In the genomic region with DNA sequence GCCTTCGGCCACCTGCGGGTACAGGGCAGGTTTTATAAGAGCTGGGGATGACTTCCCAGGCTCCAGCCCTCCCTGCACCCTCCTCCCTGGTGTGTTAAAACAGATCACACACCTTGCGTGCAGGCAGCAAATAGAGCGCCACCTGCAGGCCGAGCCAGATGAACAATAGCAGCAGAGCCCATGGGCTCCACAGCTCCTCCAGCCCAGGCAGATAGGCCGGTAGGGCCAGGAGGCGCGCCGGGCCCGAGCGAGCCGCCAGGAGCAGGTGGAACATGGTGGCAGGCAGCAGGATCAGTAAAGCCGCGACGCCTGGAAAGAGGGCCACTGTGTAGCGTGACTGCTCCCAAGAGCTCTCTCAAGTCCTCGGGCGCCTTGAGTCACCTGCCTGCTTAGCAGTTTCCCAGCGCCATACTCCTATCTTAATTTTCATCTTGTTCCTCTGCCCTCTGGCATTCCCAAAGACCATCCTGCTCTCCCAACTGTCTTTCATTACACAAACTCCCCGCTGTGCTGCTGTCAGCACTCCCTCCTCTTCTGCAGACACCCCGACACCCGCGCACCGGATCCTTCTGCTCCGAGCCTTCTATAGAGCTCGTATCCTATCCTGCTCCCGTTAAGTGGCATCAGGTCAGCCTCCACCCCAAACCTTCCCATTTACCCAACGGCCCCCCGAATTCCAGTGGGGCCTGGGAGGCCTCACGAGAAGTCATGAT, we compare ENCODE assay signal across 8 mouse cellular contexts. TPM values are rescaled to one million over a fixed set of nuclear protein-coding genes. Genes with fewer than 3 reads are reported as not detected.
DNase-seq lines count a peak whose midpoint lies in the region; ATAC-seq and TF ChIP-seq lines count a peak whose summit lies in the region.

No protein-coding gene starts in this region.

- H3K9me3 ChIP-seq in forebrain, embryonic 10.5 days, result no peaks in the 10 kb centered on the region
- H3K9me3 ChIP-seq in heart, embryonic 16.5 days (replicated peaks; ENCODE audit: control insufficient read depth, low read length), result no peaks in the 10 kb centered on the region
- no peaks in the 10 kb centered on the region for H3K9me3 ChIP-seq in liver, embryonic 16.5 days (replicated peaks; ENCODE audit: control insufficient read depth, low read length)
- H3K9me3 ChIP-seq in neural tube, embryonic 11.5 days (ENCODE audit: control insufficient read depth, low read length), result no peaks in the 10 kb centered on the region

- peak; percentile 33 for ATAC-seq in heart, embryonic 16.5 days (replicated peaks; ENCODE audit: extremely low read depth, insufficient read depth, low FRiP score)
- peak; percentile 64 for ATAC-seq in liver, embryonic 16.5 days (ENCODE audit: low read depth)
- peak; percentile 56 for ATAC-seq in neural tube, embryonic 11.5 days (ENCODE audit: insufficient read depth, low FRiP score, low TSS enrichment)

- H3K27ac ChIP-seq in forebrain, embryonic 10.5 days, result peak overlapping the region; percentile 89
- peak overlapping the region; percentile 21 for H3K27ac ChIP-seq in heart, embryonic 16.5 days (ENCODE audit: low read length)
- peak overlapping the region; percentile 70 for H3K27ac ChIP-seq in liver, embryonic 16.5 days (ENCODE audit: low read length)
- H3K27ac ChIP-seq in neural tube, embryonic 11.5 days (ENCODE audit: low read depth, low read length), result peak overlapping the region; percentile 83
- H3K27ac ChIP-seq in testis, adult 2 months (ENCODE audit: control insufficient read depth, insufficient read depth, low read depth, low read length), result no peak overlapping the region

- peak; percentile 81 for TF ChIP-seq CTCF in testis, adult 2 months (IDR thresholded peaks at IDR 0.05; ENCODE audit: control insufficient read depth, insufficient read depth, insufficient replicate concordance, low read depth, low read length)

- WGBS in forebrain, embryonic 10.5 days, result under 1% methylated on average over 30 of the region's 30 CpGs
- under 1% methylated on average over 30 of the region's 30 CpGs for WGBS in heart, embryonic 16.5 days
- WGBS in liver, embryonic 16.5 days (ENCODE audit: insufficient replicate concordance), result under 1% methylated on average over 30 of the region's 30 CpGs
- WGBS in neural tube, embryonic 11.5 days, result under 1% methylated on average over 30 of the region's 30 CpGs

- 0 out of 2 replicates have a peak, but pooled peaks cover 3% of the 10 kb centered on the region for H3K27me3 ChIP-seq in forebrain, embryonic 10.5 days (ENCODE audit: poor library complexity, severe bottlenecking)
- no peaks in the 10 kb centered on the region for H3K27me3 ChIP-seq in heart, embryonic 16.5 days (ENCODE audit: control insufficient read depth, insufficient read depth, low read length)
- no peaks in the 10 kb centered on the region for H3K27me3 ChIP-seq in liver, embryonic 16.5 days (ENCODE audit: control insufficient read depth, insufficient read depth, low read depth, low read length)
- no peaks in the 10 kb centered on the region for H3K27me3 ChIP-seq in neural tube, embryonic 11.5 days (ENCODE audit: control insufficient read depth, insufficient read depth, low read length)
- H3K27me3 ChIP-seq in testis, adult 2 months (ENCODE audit: control insufficient read depth, insufficient read depth, low read length), result no peaks in the 10 kb centered on the region

- peaks cover 51% of the 10 kb centered on the region for H3K36me3 ChIP-seq in forebrain, embryonic 10.5 days (replicated peaks)
- peaks cover 21% of the 10 kb centered on the region for H3K36me3 ChIP-seq in heart, embryonic 16.5 days (ENCODE audit: control insufficient read depth, insufficient read depth)
- no peaks in the 10 kb centered on the region; the same call in 1 of the 2 replicates for H3K36me3 ChIP-seq in liver, embryonic 16.5 days (ENCODE audit: control insufficient read depth, insufficient read depth)
- H3K36me3 ChIP-seq in neural tube, embryonic 11.5 days (ENCODE audit: control insufficient read depth, insufficient read depth, low read length), result no peaks in the 10 kb centered on the region; the same call in 1 of the 2 replicates
- H3K36me3 ChIP-seq in testis, adult 2 months (ENCODE audit: control insufficient read depth, insufficient read depth, low read length), result no peaks in the 10 kb centered on the region

- H3K4me3 ChIP-seq in forebrain, embryonic 10.5 days, result peak overlapping the region; percentile 70
- peak overlapping the region; percentile 54 for H3K4me3 ChIP-seq in heart, embryonic 16.5 days (ENCODE audit: low read length)
- H3K4me3 ChIP-seq in liver, embryonic 16.5 days (ENCODE audit: low read depth, low read length), result peak overlapping the region; percentile 66
- H3K4me3 ChIP-seq in neural tube, embryonic 11.5 days (ENCODE audit: low read depth, low read length), result peak overlapping the region; percentile 52
- H3K4me3 ChIP-seq in testis, adult 2 months (ENCODE audit: control insufficient read depth, low read depth, low read length), result peak overlapping the region; percentile 10

- TF ChIP-seq POLR2A in testis, adult 2 months (IDR thresholded peaks at IDR 0.05; ENCODE audit: control insufficient read depth, low read depth, low read length), result 0 out of 2 replicates have a peak, but pooled peaks have one; percentile 12

- peak overlapping the region; percentile 73 for H3K9ac ChIP-seq in heart, embryonic 16.5 days (ENCODE audit: low read length)
- H3K9ac ChIP-seq in liver, embryonic 16.5 days (ENCODE audit: low read depth, low read length), result peak overlapping the region; percentile 75
- peak overlapping the region; percentile 49 for H3K9ac ChIP-seq in neural tube, embryonic 11.5 days (ENCODE audit: low read length)

- peak; percentile 91 for DNase-seq in ES-CJ7 (ENCODE audit: low read depth, low spot score)
- peak; percentile 72 for DNase-seq in c-Kit-negative CD71-positive TER-119-positive erythroid progenitor cells, embryonic 14.5 days (ENCODE audit: low read depth, low spot score)
- peak; percentile 86 for DNase-seq in forebrain, embryonic 10.5 days (ENCODE audit: extremely low spot score, low spot score)
- DNase-seq in kidney, postnatal 36 days, result peak; percentile 85 to 94
- peak; percentile 88 for DNase-seq in neural tube, embryonic 11.5 days (ENCODE audit: low spot score)

- H3K4me2 ChIP-seq in heart, embryonic 16.5 days (ENCODE audit: low read depth, low read length), result peak overlapping the region; percentile 95
- peak overlapping the region; percentile 94 for H3K4me2 ChIP-seq in liver, embryonic 16.5 days (ENCODE audit: low read depth, low read length)
- peak overlapping the region; percentile 70 for H3K4me2 ChIP-seq in neural tube, embryonic 11.5 days (ENCODE audit: low read depth)

- H3K4me1 ChIP-seq in forebrain, embryonic 10.5 days, result peaks cover 45% of the 10 kb centered on the region
- peaks cover 23% of the 10 kb centered on the region for H3K4me1 ChIP-seq in heart, embryonic 16.5 days (ENCODE audit: control insufficient read depth, insufficient read depth, low read length)
- H3K4me1 ChIP-seq in liver, embryonic 16.5 days (ENCODE audit: control insufficient read depth, low read depth, low read length), result peaks cover 30% of the 10 kb centered on the region
- H3K4me1 ChIP-seq in neural tube, embryonic 11.5 days (ENCODE audit: control insufficient read depth, insufficient read depth, low read length), result peaks cover 19% of the 10 kb centered on the region
- peaks cover 22% of the 10 kb centered on the region for H3K4me1 ChIP-seq in testis, adult 2 months (ENCODE audit: control insufficient read depth, insufficient read depth, low read length)

RNA-seq across cellular contexts. Expression of a gene that starts 1.0 kb away (rescaled TPM):
- 31.0 and 32.2 TPM in 2 replicates for polyA plus RNA-seq in forebrain, embryonic 10.5 days (2016; fragmentation: Nextera tagmentation; extraction: Ambion mirVana)
- polyA plus RNA-seq in heart, embryonic 16.5 days (2015; fragmentation: Nextera tagmentation; extraction: Ambion mirVana), result 6.6 and 8.7 TPM in 2 replicates
- 48.0 and 53.7 TPM in 2 replicates for polyA plus RNA-seq in liver, embryonic 16.5 days (2015; fragmentation: Nextera tagmentation; extraction: Ambion mirVana)
- 39.6 and 42.9 TPM in 2 replicates for polyA plus RNA-seq in neural tube, embryonic 11.5 days (2014; fragmentation: Nextera tagmentation; extraction: Ambion mirVana)
- polyA plus RNA-seq in testis, adult 2 months (2012; rRNA removed), result 26.0 and 26.5 TPM in 2 replicates

RNA-seq across cellular contexts. Expression of a gene that starts 6.2 kb away (rescaled TPM):
- polyA plus RNA-seq in forebrain, embryonic 10.5 days (2016; fragmentation: Nextera tagmentation; extraction: Ambion mirVana), result 35.1 and 38.7 TPM in 2 replicates
- 21.8 and 24.7 TPM in 2 replicates for polyA plus RNA-seq in heart, embryonic 16.5 days (2015; fragmentation: Nextera tagmentation; extraction: Ambion mirVana)
- 15.3 and 17.7 TPM in 2 replicates for polyA plus RNA-seq in liver, embryonic 16.5 days (2015; fragmentation: Nextera tagmentation; extraction: Ambion mirVana)
- 36.7 and 40.0 TPM in 2 replicates for polyA plus RNA-seq in neural tube, embryonic 11.5 days (2014; fragmentation: Nextera tagmentation; extraction: Ambion mirVana)
- polyA plus RNA-seq in testis, adult 2 months (2012; rRNA removed), result 742 and 891 TPM in 2 replicates

RNA-seq across cellular contexts. Expression of a gene that starts 9.5 kb away (rescaled TPM):
- polyA plus RNA-seq in forebrain, embryonic 10.5 days (2016; fragmentation: Nextera tagmentation; extraction: Ambion mirVana), result 829 and 865 TPM in 2 replicates
- 354 and 453 TPM in 2 replicates for polyA plus RNA-seq in heart, embryonic 16.5 days (2015; fragmentation: Nextera tagmentation; extraction: Ambion mirVana)
- polyA plus RNA-seq in liver, embryonic 16.5 days (2015; fragmentation: Nextera tagmentation; extraction: Ambion mirVana), result 440 and 454 TPM in 2 replicates
- polyA plus RNA-seq in neural tube, embryonic 11.5 days (2014; fragmentation: Nextera tagmentation; extraction: Ambion mirVana), result 789 and 790 TPM in 2 replicates
- 605 and 748 TPM in 2 replicates for polyA plus RNA-seq in testis, adult 2 months (2012; rRNA removed)

RNA-seq across cellular contexts. Expression of a gene that starts 9.6 kb away (rescaled TPM):
- polyA plus RNA-seq in forebrain, embryonic 10.5 days (2016; fragmentation: Nextera tagmentation; extraction: Ambion mirVana), result 89.4 and 92.1 TPM in 2 replicates
- polyA plus RNA-seq in heart, embryonic 16.5 days (2015; fragmentation: Nextera tagmentation; extraction: Ambion mirVana), result 60.4 and 67.4 TPM in 2 replicates
- polyA plus RNA-seq in liver, embryonic 16.5 days (2015; fragmentation: Nextera tagmentation; extraction: Ambion mirVana), result 37.4 and 38.5 TPM in 2 replicates
- polyA plus RNA-seq in neural tube, embryonic 11.5 days (2014; fragmentation: Nextera tagmentation; extraction: Ambion mirVana), result 81.9 and 84.8 TPM in 2 replicates
- 9.5 and 9.8 TPM in 2 replicates for polyA plus RNA-seq in testis, adult 2 months (2012; rRNA removed)

RNA-seq across cellular contexts. Expression of a gene that starts 9.9 kb away (rescaled TPM):
- polyA plus RNA-seq in forebrain, embryonic 10.5 days (2016; fragmentation: Nextera tagmentation; extraction: Ambion mirVana), result 65.2 and 68.2 TPM in 2 replicates
- 49.0 and 50.7 TPM in 2 replicates for polyA plus RNA-seq in heart, embryonic 16.5 days (2015; fragmentation: Nextera tagmentation; extraction: Ambion mirVana)
- 27.8 and 28.9 TPM in 2 replicates for polyA plus RNA-seq in liver, embryonic 16.5 days (2015; fragmentation: Nextera tagmentation; extraction: Ambion mirVana)
- polyA plus RNA-seq in neural tube, embryonic 11.5 days (2014; fragmentation: Nextera tagmentation; extraction: Ambion mirVana), result 59.1 and 61.2 TPM in 2 replicates
- polyA plus RNA-seq in testis, adult 2 months (2012; rRNA removed), result 48.4 and 52.1 TPM in 2 replicates

Comparison
In these comparisons a context has a peak if more than half of its experiments do, and no peak if none do; other contexts are left out.
1. H3K4me3 ChIP-seq: peak in every context shown above with its lines; median percentile 70 in forebrain, embryonic 10.5 days; 66 in liver, embryonic 16.5 days; 54 in heart, embryonic 16.5 days; 52 in neural tube, embryonic 11.5 days; 10 in testis, adult 2 months.
2. RNA of a gene that starts 6.2 kb away (polyA plus RNA-seq): 742 to 891 TPM in testis, adult 2 months; 36.7 to 40.0 TPM in neural tube, embryonic 11.5 days, 35.1 to 38.7 TPM in forebrain, embryonic 10.5 days, 21.8 to 24.7 TPM in heart, embryonic 16.5 days and 15.3 to 17.7 TPM in liver, embryonic 16.5 days; every median in the first group is over 10 times any median in the second.
3. Peak in every context shown above with its lines, with median percentiles within 50 percentile points of each other: DNase-seq, ATAC-seq, H3K4me2 ChIP-seq and H3K9ac ChIP-seq.